Mouse (Mus musculus): Measurements from ENCODE around the gene Klf2. TPM values are rescaled to one million over a fixed set of nuclear protein-coding genes. Genes with fewer than 3 reads are reported as not detected.

Gene Klf2
- polyA plus RNA-seq, 1 experiment from 2014 or later = 4.7 TPM

DNA sequence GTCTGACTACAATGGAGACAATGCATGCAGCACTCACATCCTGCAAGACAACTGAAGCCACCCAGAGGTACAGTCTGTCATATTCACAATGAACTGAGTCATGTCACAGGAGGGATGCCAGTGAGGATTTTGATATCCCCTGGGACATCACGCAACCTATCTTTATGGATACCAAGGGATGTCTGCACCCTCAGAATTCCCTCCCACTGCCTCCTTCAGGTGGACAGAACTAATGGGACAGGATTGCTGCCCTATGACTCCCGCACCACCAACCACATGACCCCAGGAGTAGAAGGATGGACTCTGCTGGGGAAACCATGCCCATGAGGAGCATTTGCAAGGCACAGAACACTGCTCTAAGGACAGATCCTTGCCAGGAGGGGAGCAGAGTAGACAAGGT is 47.6 kb downstream of the Klf2 start:
- H3K9me3 ChIP-seq (replicated peaks; ENCODE audit: control insufficient read depth, low read length) = no peaks in the 10 kb centered on the region
- WGBS = 90% methylated on average over 2 of the region's 2 CpGs
- H3K36me3 ChIP-seq (replicated peaks; ENCODE audit: control insufficient read depth, insufficient read depth, low read depth, low read length) = peaks cover 13% of the 10 kb centered on the region
- no peak overlapping the region for H3K27ac ChIP-seq (replicated peaks; ENCODE audit: low read depth, low read length)
- no peaks in the 10 kb centered on the region for H3K27me3 ChIP-seq (ENCODE audit: control insufficient read depth, insufficient read depth, low read length)
- DNase-seq (ENCODE audit: low spot score) = no peak
- H3K9ac ChIP-seq (replicated peaks; ENCODE audit: low read length) = no peak overlapping the region
- no peak overlapping the region for H3K4me3 ChIP-seq (ENCODE audit: low read depth, low read length)
- H3K4me1 ChIP-seq (ENCODE audit: control insufficient read depth, insufficient read depth, low read length) = no peaks in the 10 kb centered on the region
- H3K4me2 ChIP-seq (ENCODE audit: low read depth, low read length) = no peak overlapping the region
- ATAC-seq (replicated peaks; ENCODE audit: insufficient number of reproducible peaks, low FRiP score, low TSS enrichment, low read depth) = no peak

Other genes starting within 250 kb of the Klf2 start
- gene Olfr373, start 235.9 kb upstream of the Klf2 start, polyA plus RNA-seq (2014; fragmentation: Nextera tagmentation; extraction: Ambion mirVana) = not detected in 2 replicates
- gene Olfr374, start 212.0 kb upstream of the Klf2 start, polyA plus RNA-seq (2014; fragmentation: Nextera tagmentation; extraction: Ambion mirVana) = 0.13 TPM in 1 of 2 replicates, not detected in the other
- 836 and 874 TPM in 2 replicates for gene Tpm4, start 184.1 kb upstream of the Klf2 start, polyA plus RNA-seq (2014; fragmentation: Nextera tagmentation; extraction: Ambion mirVana)
- gene Rab8a, start 157.8 kb upstream of the Klf2 start, polyA plus RNA-seq (2014; fragmentation: Nextera tagmentation; extraction: Ambion mirVana) = 102 and 105 TPM in 2 replicates
- not detected in 2 replicates for gene Hsh2d, start 129.4 kb upstream of the Klf2 start, polyA plus RNA-seq (2014; fragmentation: Nextera tagmentation; extraction: Ambion mirVana)
- gene Cib3, start 106.2 kb upstream of the Klf2 start, polyA plus RNA-seq (2014; fragmentation: Nextera tagmentation; extraction: Ambion mirVana) = not detected in 2 replicates
- not detected in 2 replicates for gene Gm11034, start 105.4 kb upstream of the Klf2 start, polyA plus RNA-seq (2014; fragmentation: Nextera tagmentation; extraction: Ambion mirVana)
- 74.2 and 77.0 TPM in 2 replicates for gene Fam32a, start 99.3 kb upstream of the Klf2 start, polyA plus RNA-seq (2014; fragmentation: Nextera tagmentation; extraction: Ambion mirVana)
- gene Ap1m1, start 79.0 kb upstream of the Klf2 start, polyA plus RNA-seq (2014; fragmentation: Nextera tagmentation; extraction: Ambion mirVana) = 112 and 123 TPM in 2 replicates
- gene Gm10282, start 13.8 kb upstream of the Klf2 start, polyA plus RNA-seq (2014; fragmentation: Nextera tagmentation; extraction: Ambion mirVana) = 39.9 and 42.0 TPM in 2 replicates
- 68.8 and 71.6 TPM in 2 replicates for gene Eps15l1, start 102.4 kb downstream of the Klf2 start, polyA plus RNA-seq (2014; fragmentation: Nextera tagmentation; extraction: Ambion mirVana)
- 1.2 and 1.6 TPM in 2 replicates for gene Calr3, start 124.8 kb downstream of the Klf2 start, polyA plus RNA-seq (2014; fragmentation: Nextera tagmentation; extraction: Ambion mirVana)
- gene 1700030K09Rik, start 124.8 kb downstream of the Klf2 start, polyA plus RNA-seq (2014; fragmentation: Nextera tagmentation; extraction: Ambion mirVana) = 12.2 and 12.3 TPM in 2 replicates
- gene Cherp, start 156.2 kb downstream of the Klf2 start, polyA plus RNA-seq (2014; fragmentation: Nextera tagmentation; extraction: Ambion mirVana) = 55.7 and 63.4 TPM in 2 replicates
- 13.2 and 13.3 TPM in 2 replicates for gene Slc35e1, start 173.6 kb downstream of the Klf2 start, polyA plus RNA-seq (2014; fragmentation: Nextera tagmentation; extraction: Ambion mirVana)
- gene Med26, start 229.2 kb downstream of the Klf2 start, polyA plus RNA-seq (2014; fragmentation: Nextera tagmentation; extraction: Ambion mirVana) = 12.1 and 14.1 TPM in 2 replicates

Measured in embryonic facial prominence, embryonic 11.5 days (tissue).